Mouse (Mus musculus): ENCODE results near the gene Tmem117.

Gene Tmem117

GRCm38 (mm10) chr15:94770832-94771578 lies 142.0 kb downstream of the Tmem117 start:
- DNase-seq (ENCODE audit: low spot score in 2 of 2), result no peak

- DNase-seq (ENCODE audit: low spot score in 2 of 2), result no peak
Observed at GRCm38 (mm10) chr15:94771691-94772090, 142.7 kb downstream of the Tmem117 start.

- no peak for DNase-seq (ENCODE audit: low spot score in 2 of 2)
Observed at GRCm38 (mm10) chr15:94776119-94777069, 147.4 kb downstream of the Tmem117 start.

- DNase-seq (ENCODE audit: low spot score in 2 of 2), result no peak
Observed at GRCm38 (mm10) chr15:94781556-94781955, 152.5 kb downstream of the Tmem117 start.

GRCm38 (mm10) chr15:94793455-94793854 lies 164.4 kb downstream of the Tmem117 start:
- DNase-seq (ENCODE audit: low spot score in 2 of 2), result no peak

GRCm38 (mm10) chr15:94795484-94795883 lies 166.5 kb downstream of the Tmem117 start:
- no peak for DNase-seq (ENCODE audit: low spot score in 2 of 2)

GRCm38 (mm10) chr15:94798236-94798635 lies 169.2 kb downstream of the Tmem117 start:
- DNase-seq (ENCODE audit: low spot score in 2 of 2), result no peak

- DNase-seq (ENCODE audit: low spot score in 2 of 2), result no peak
Observed at GRCm38 (mm10) chr15:94801462-94801861, 172.4 kb downstream of the Tmem117 start.

GRCm38 (mm10) chr15:94802820-94803219 lies 173.8 kb downstream of the Tmem117 start:
- no peak for DNase-seq (ENCODE audit: low spot score in 2 of 2)

GRCm38 (mm10) chr15:94803624-94804342 lies 174.8 kb downstream of the Tmem117 start:
- DNase-seq (ENCODE audit: low spot score in 2 of 2), result no peak

GRCm38 (mm10) chr15:94806005-94806404 lies 177.0 kb downstream of the Tmem117 start:
- no peak for DNase-seq (ENCODE audit: low spot score in 2 of 2)

- DNase-seq (ENCODE audit: low spot score in 2 of 2), result no peak
Observed at GRCm38 (mm10) chr15:94811550-94811949, 182.5 kb downstream of the Tmem117 start.

GRCm38 (mm10) chr15:94814213-94815100 lies 185.4 kb downstream of the Tmem117 start:
- DNase-seq (ENCODE audit: low spot score in 2 of 2), result no peak

GRCm38 (mm10) chr15:94835634-94836033 lies 206.6 kb downstream of the Tmem117 start:
- DNase-seq (ENCODE audit: low spot score in 2 of 2), result no peak

- no peak for DNase-seq (ENCODE audit: low spot score in 2 of 2)
Observed at GRCm38 (mm10) chr15:94838646-94839045, 209.6 kb downstream of the Tmem117 start.

GRCm38 (mm10) chr15:94847501-94847900 lies 218.5 kb downstream of the Tmem117 start:
- no peak for DNase-seq (ENCODE audit: low spot score in 2 of 2)

GRCm38 (mm10) chr15:94859641-94860040 lies 230.6 kb downstream of the Tmem117 start:
- no peak for DNase-seq (ENCODE audit: low spot score in 2 of 2)

- no peak for DNase-seq (ENCODE audit: low spot score in 2 of 2)
Observed at GRCm38 (mm10) chr15:94861173-94861572, 232.1 kb downstream of the Tmem117 start.

GRCm38 (mm10) chr15:94864134-94864533 lies 235.1 kb downstream of the Tmem117 start:
- no peak for DNase-seq (ENCODE audit: low spot score in 2 of 2)

- no peak for DNase-seq (ENCODE audit: low spot score in 2 of 2)
Observed at GRCm38 (mm10) chr15:94868372-94868771, 239.3 kb downstream of the Tmem117 start.

- no peak for DNase-seq (ENCODE audit: low spot score in 2 of 2)
Observed at GRCm38 (mm10) chr15:94885026-94885425, 256.0 kb downstream of the Tmem117 start.

All from frontal cortex, postnatal 25 days (tissue).